Mouse (Mus musculus): Measurements from ENCODE around the gene Olfr516. TPM values are rescaled to one million over a fixed set of nuclear protein-coding genes. Genes with fewer than 3 reads are reported as not detected.

Gene Olfr516
- polyA plus RNA-seq, 1 experiment from 2014 or later, result not detected

Other genes starting within 250 kb of the Olfr516 start
- 0.05 TPM in 1 of 2 replicates, not detected in the other for gene Olfr506, start 239.7 kb downstream of the Olfr516 start, polyA plus RNA-seq (2014; fragmentation: Nextera tagmentation; extraction: Ambion mirVana)
- gene Olfr507, start 228.7 kb downstream of the Olfr516 start, polyA plus RNA-seq (2014; fragmentation: Nextera tagmentation; extraction: Ambion mirVana), result not detected in 2 replicates
- not detected in 2 replicates for gene Olfr508, start 220.5 kb downstream of the Olfr516 start, polyA plus RNA-seq (2014; fragmentation: Nextera tagmentation; extraction: Ambion mirVana)
- gene Olfr509, start 198.6 kb downstream of the Olfr516 start, polyA plus RNA-seq (2014; fragmentation: Nextera tagmentation; extraction: Ambion mirVana), result not detected in 2 replicates
- gene Olfr510, start 184.1 kb downstream of the Olfr516 start, polyA plus RNA-seq (2014; fragmentation: Nextera tagmentation; extraction: Ambion mirVana), result not detected in 2 replicates
- gene Olfr512, start 137.2 kb downstream of the Olfr516 start, polyA plus RNA-seq (2014; fragmentation: Nextera tagmentation; extraction: Ambion mirVana), result not detected in 2 replicates
- not detected in 2 replicates for gene Olfr513, start 99.6 kb downstream of the Olfr516 start, polyA plus RNA-seq (2014; fragmentation: Nextera tagmentation; extraction: Ambion mirVana)
- not detected in 2 replicates for gene Olfr514, start 24.5 kb downstream of the Olfr516 start, polyA plus RNA-seq (2014; fragmentation: Nextera tagmentation; extraction: Ambion mirVana)
- not detected in 2 replicates for gene Olfr517, start 21.9 kb upstream of the Olfr516 start, polyA plus RNA-seq (2014; fragmentation: Nextera tagmentation; extraction: Ambion mirVana)
- gene Olfr518, start 34.5 kb upstream of the Olfr516 start, polyA plus RNA-seq (2014; fragmentation: Nextera tagmentation; extraction: Ambion mirVana), result not detected in 2 replicates
- not detected in 2 replicates for gene Olfr519, start 43.9 kb upstream of the Olfr516 start, polyA plus RNA-seq (2014; fragmentation: Nextera tagmentation; extraction: Ambion mirVana)
- not detected in 2 replicates for gene Nlrp10, start 79.6 kb upstream of the Olfr516 start, polyA plus RNA-seq (2014; fragmentation: Nextera tagmentation; extraction: Ambion mirVana)
- gene Eif3f, start 83.9 kb upstream of the Olfr516 start, polyA plus RNA-seq (2014; fragmentation: Nextera tagmentation; extraction: Ambion mirVana), result 87.3 and 96.9 TPM in 2 replicates
- 15.1 and 15.6 TPM in 2 replicates for gene Tub, start 99.8 kb upstream of the Olfr516 start, polyA plus RNA-seq (2014; fragmentation: Nextera tagmentation; extraction: Ambion mirVana)
- gene Ric3, start 232.8 kb upstream of the Olfr516 start, polyA plus RNA-seq (2014; fragmentation: Nextera tagmentation; extraction: Ambion mirVana), result 16.1 and 18.2 TPM in 2 replicates

All from forebrain, embryonic 11.5 days (tissue).